Mouse (Mus musculus): Measurements from ENCODE around the gene Ilf2. TPM values are rescaled to one million over a fixed set of nuclear protein-coding genes. Genes with fewer than 3 reads are reported as not detected.

Ilf2 gene
- total RNA-seq, 2 experiments from 2014 or later: 81.2 to 84.6 TPM

GRCm38 (mm10) chr3:90503444-90503843, 27.5 kb downstream of the Ilf2 start:
- DNase-seq (ENCODE audit: low spot score in 2 of 2): no peak
- intact Hi-C loops (cut with DNase I): no loop called here

- intact Hi-C loops (cut with DNase I): loop anchor here (5.0 kb wide), 1 partner anchor 147 kb away; the partner anchor contains the start of gene S100a7a
- no peak for DNase-seq (ENCODE audit: low spot score in 2 of 2)
Measured at GRCm38 (mm10) chr3:90505216-90505615, 29.3 kb downstream of the Ilf2 start.

- intact Hi-C loops (cut with DNase I): loop anchor here (5.0 kb wide), 1 partner anchor 146 kb away; the partner anchor contains the start of gene S100a7a
- no peak for DNase-seq (ENCODE audit: low spot score in 2 of 2)
Measured at GRCm38 (mm10) chr3:90506362-90506761, 30.4 kb downstream of the Ilf2 start.

GRCm38 (mm10) chr3:90508287-90508949, 32.5 kb downstream of the Ilf2 start:
- no peak for DNase-seq (ENCODE audit: low spot score in 2 of 2)
- intact Hi-C loops (cut with DNase I): loop anchor here (5.0 kb wide), 1 partner anchor 144 kb away; the partner anchor contains the start of gene S100a7a

GRCm38 (mm10) chr3:90508950-90509746, 33.2 kb downstream of the Ilf2 start, which contains the start of gene Chtop:
Gene Chtop, minus strand, starts transcription at chr3:90509498.
- DNase-seq (ENCODE audit: low spot score in 2 of 2): peak; percentile 99 to 100
- intact Hi-C loops (cut with DNase I): loop anchor here (1.0 to 5.0 kb wide), 2 partner anchors 18 to 143 kb away; partner anchors contain the start of genes S100a7a and Snapin

GRCm38 (mm10) chr3:90509747-90510123, 33.8 kb downstream of the Ilf2 start:
- no peak for DNase-seq (ENCODE audit: low spot score in 2 of 2)
- intact Hi-C loops (cut with DNase I): loop anchor here (1.0 to 5.0 kb wide), 4 partner anchors 18 to 143 kb away; partner anchors contain the start of genes S100a6, S100a7a and Snapin

GRCm38 (mm10) chr3:90512276-90512675, 36.4 kb downstream of the Ilf2 start:
- peak in 1 of 2 experiments; percentile 25 for DNase-seq (ENCODE audit: low spot score in 2 of 2)
- intact Hi-C loops (cut with DNase I): loop anchor here (5.0 kb wide), 2 partner anchors 75 to 100 kb away; partner anchors contain the start of gene S100a6

GRCm38 (mm10) chr3:90512948-90513642, 37.2 kb downstream of the Ilf2 start:
- DNase-seq (ENCODE audit: low spot score in 2 of 2): no peak
- intact Hi-C loops (cut with DNase I): loop anchor here (5.0 kb wide), 2 partner anchors 74 to 99 kb away; partner anchors contain the start of gene S100a6

GRCm38 (mm10) chr3:90513796-90514590, 38.1 kb downstream of the Ilf2 start, which contains the start of the genes S100a1 and S100a13:
Gene S100a1, minus strand, starts transcription at chr3:90514392.
Gene S100a13, plus strand, starts transcription at chr3:90514435.
- intact Hi-C loops (cut with DNase I): loop anchor here (5.0 kb wide), 2 partner anchors 73 to 98 kb away; partner anchors contain the start of gene S100a6
- peak; percentile 44 to 60 for DNase-seq (ENCODE audit: low spot score in 2 of 2)

- DNase-seq (ENCODE audit: low spot score in 2 of 2): peak in 1 of 2 experiments; percentile 55
- intact Hi-C loops (cut with DNase I): loop anchor here (5.0 kb wide), 2 partner anchors 73 to 98 kb away; partner anchors contain the start of gene S100a6
Measured at GRCm38 (mm10) chr3:90514691-90515090, 38.8 kb downstream of the Ilf2 start.

- intact Hi-C loops (cut with DNase I): no loop called here
- DNase-seq (ENCODE audit: low spot score in 2 of 2): no peak
Measured at GRCm38 (mm10) chr3:90515242-90515641, 39.3 kb downstream of the Ilf2 start.

- intact Hi-C loops (cut with DNase I): no loop called here
- no peak for DNase-seq (ENCODE audit: low spot score in 2 of 2)
Measured at GRCm38 (mm10) chr3:90515789-90516188, 39.9 kb downstream of the Ilf2 start.

- intact Hi-C loops (cut with DNase I): no loop called here
- no peak for DNase-seq (ENCODE audit: low spot score in 2 of 2)
Measured at GRCm38 (mm10) chr3:90517711-90518110, 41.8 kb downstream of the Ilf2 start.

- intact Hi-C loops (cut with DNase I): loop anchor here (2.0 to 5.0 kb wide), 2 partner anchors 57 to 89 kb away; no protein-coding TSS in a partner anchor
- DNase-seq (ENCODE audit: low spot score in 2 of 2): peak; percentile 45 to 72
Measured at GRCm38 (mm10) chr3:90525421-90525820, 49.5 kb downstream of the Ilf2 start.

- DNase-seq (ENCODE audit: low spot score in 2 of 2): no peak
- intact Hi-C loops (cut with DNase I): loop anchor here (5.0 kb wide), 1 partner anchor 56 kb away; no protein-coding TSS in a partner anchor
Measured at GRCm38 (mm10) chr3:90526076-90526475, 50.1 kb downstream of the Ilf2 start.

- intact Hi-C loops (cut with DNase I): loop anchor here (5.0 kb wide), 1 partner anchor 56 kb away; no protein-coding TSS in a partner anchor
- no peak for DNase-seq (ENCODE audit: low spot score in 2 of 2)
Measured at GRCm38 (mm10) chr3:90526580-90526979, 50.7 kb downstream of the Ilf2 start, which contains the start of gene S100a14. Gene S100a14, plus strand, starts transcription at chr3:90526856.

GRCm38 (mm10) chr3:90527291-90527873, 51.5 kb downstream of the Ilf2 start:
- intact Hi-C loops (cut with DNase I): loop anchor here (5.0 kb wide), 1 partner anchor 55 kb away; no protein-coding TSS in a partner anchor
- DNase-seq (ENCODE audit: low spot score in 2 of 2): no peak

GRCm38 (mm10) chr3:90531713-90532112, 55.8 kb downstream of the Ilf2 start:
- DNase-seq (ENCODE audit: low spot score in 2 of 2): no peak
- intact Hi-C loops (cut with DNase I): no loop called here

Measured in left cerebral cortex, postnatal 25 days (tissue).